Mouse (Mus musculus) cerebellum, postnatal 36 days (tissue): ENCODE measurements at regions not wholly inside any gene's neighbourhood (a gene's known extent, or its start where the extent isn't known, plus 50 kb on each side); places are given as distances from the start of the nearest gene placed in this dataset.

Experiments used
- DNase-seq, 2 experiments: peaks; one replicate each; pipeline ENCODE4 v3.0.0; 2021 to 2022; ENCODE audit warnings: mixed read lengths in 2 of 2

GRCm38 (mm10) chr16:9358651-9359050, 528.8 kb downstream of the 1810013L24Rik start:
- no peak for DNase-seq

- DNase-seq, result no peak
Measured at GRCm38 (mm10) chr16:9359399-9360135, 529.7 kb downstream of the 1810013L24Rik start.

- DNase-seq, result no peak
Measured at GRCm38 (mm10) chr16:9360741-9361255, 530.9 kb downstream of the 1810013L24Rik start.

GRCm38 (mm10) chr16:9362116-9362515, 532.2 kb downstream of the 1810013L24Rik start:
- no peak for DNase-seq

GRCm38 (mm10) chr16:9364105-9364504, 534.2 kb downstream of the 1810013L24Rik start:
- no peak for DNase-seq

- DNase-seq, result no peak
Measured at GRCm38 (mm10) chr16:9390986-9391385, 561.1 kb downstream of the 1810013L24Rik start.

GRCm38 (mm10) chr16:9404736-9405135, 574.8 kb downstream of the 1810013L24Rik start:
- DNase-seq, result no peak

GRCm38 (mm10) chr16:9408196-9408595, 578.3 kb downstream of the 1810013L24Rik start:
- DNase-seq, result no peak

GRCm38 (mm10) chr16:9430509-9430908, 564.9 kb downstream of the Grin2a start:
- DNase-seq, result no peak

- DNase-seq, result no peak
Measured at GRCm38 (mm10) chr16:9439300-9439856, 556.0 kb downstream of the Grin2a start.

- DNase-seq, result no peak
Measured at GRCm38 (mm10) chr16:9439891-9440290, 555.5 kb downstream of the Grin2a start.

GRCm38 (mm10) chr16:9452058-9452457, 543.3 kb downstream of the Grin2a start:
- DNase-seq, result no peak

GRCm38 (mm10) chr16:9457574-9457973, 537.8 kb downstream of the Grin2a start:
- no peak for DNase-seq

GRCm38 (mm10) chr16:9462497-9462896, 532.9 kb downstream of the Grin2a start:
- DNase-seq, result no peak

- DNase-seq, result no peak
Measured at GRCm38 (mm10) chr16:9469394-9469793, 526.0 kb downstream of the Grin2a start.

GRCm38 (mm10) chr16:9485291-9485690, 510.1 kb downstream of the Grin2a start:
- no peak for DNase-seq

GRCm38 (mm10) chr16:9498301-9498700, 497.1 kb downstream of the Grin2a start:
- no peak for DNase-seq

- no peak for DNase-seq
Measured at GRCm38 (mm10) chr16:9501713-9502112, 493.6 kb downstream of the Grin2a start.

- peak; percentile 37 to 50 for DNase-seq
Measured at GRCm38 (mm10) chr16:9509666-9510065, 485.7 kb downstream of the Grin2a start.

- no peak for DNase-seq
Measured at GRCm38 (mm10) chr16:9514538-9514937, 480.8 kb downstream of the Grin2a start.
